Mouse (Mus musculus): ENCODE results near the gene Angptl7. TPM values are rescaled to one million over a fixed set of nuclear protein-coding genes. Genes with fewer than 3 reads are reported as not detected.

The Angptl7 gene
- 0.37 TPM in 1 of 2 replicates, not detected in the other for polyA plus RNA-seq (2011; ENCODE audit: insufficient read depth, insufficient read length, low read depth, missing spikeins)

DNA sequence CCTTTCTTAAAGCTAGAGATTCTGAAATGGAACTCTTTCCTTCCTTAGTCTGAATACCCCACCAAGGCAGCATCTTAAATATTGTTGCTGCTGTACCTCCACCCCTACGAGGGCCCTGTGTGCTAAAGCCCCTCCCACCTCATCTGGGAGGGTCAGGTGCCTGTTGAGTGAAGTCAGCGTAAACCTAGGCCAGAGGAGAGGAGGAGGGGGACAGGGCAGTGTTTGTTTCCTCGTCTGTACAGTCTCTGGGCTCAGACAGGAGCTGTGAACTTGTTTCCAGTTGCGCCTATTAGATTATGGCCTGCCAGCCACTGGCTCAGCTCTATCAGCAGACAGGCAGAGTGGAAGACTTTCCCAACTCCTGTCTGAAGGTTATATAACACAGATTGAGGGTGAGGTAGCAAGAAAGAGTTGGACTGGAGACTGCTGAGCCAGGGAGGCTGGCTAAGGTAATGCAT, at the start of gene Angptl7:
Angptl7 (minus strand) TSS at position 51 of the 458 bp plus-strand sequence.
- Histone ChIP-seq H3K27me3 (ENCODE audit: control insufficient read depth, insufficient read depth, low read length, poor library complexity, severe bottlenecking) (no peaks in the 10 kb centered on the region), H3K9ac (ENCODE audit: low read depth, poor library complexity, severe bottlenecking) (no peak within 1 kb of the TSS), H3K27ac (ENCODE audit: insufficient read depth, low read length) (no peak within 1 kb of the TSS), H3K4me3 (ENCODE audit: low read depth, low read length) (no peak within 1 kb of the TSS), H3K4me1 (ENCODE audit: control insufficient read depth, insufficient read depth, low read length) (no peaks in the 10 kb centered on the region), H3K9me3 (replicated peaks; ENCODE audit: control insufficient read depth, insufficient read depth, low read length, poor library complexity, severe bottlenecking) (no peaks in the 10 kb centered on the region), H3K36me3 (ENCODE audit: control insufficient read depth, insufficient read depth, low read length, poor library complexity, severe bottlenecking) (no peaks in the 10 kb centered on the region)
- TF ChIP-seq EP300 (IDR thresholded peaks at IDR 0.05; ENCODE audit: insufficient read depth, low read depth, low read length) (no peak), CTCF (IDR thresholded peaks at IDR 0.05; ENCODE audit: low read depth, low read length) (no peak)

DNA sequence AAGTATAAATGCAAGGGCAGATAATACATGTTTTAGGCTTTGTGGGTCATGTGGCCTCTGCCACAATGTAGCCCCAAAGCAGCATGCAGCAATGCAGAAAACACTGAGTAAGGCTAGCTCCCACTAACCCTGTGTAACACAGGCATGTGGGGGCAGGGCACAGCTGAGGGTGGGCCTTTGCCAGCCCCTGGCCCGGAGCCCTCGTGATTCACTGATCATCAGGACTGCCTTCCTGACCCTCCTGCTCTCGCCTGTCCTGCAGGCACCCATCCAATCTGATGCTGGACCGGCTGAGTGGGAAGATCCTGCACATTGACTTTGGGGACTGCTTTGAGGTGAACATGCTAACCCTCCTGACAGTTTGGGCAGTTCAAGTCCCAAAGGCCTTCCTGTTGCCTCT, 48.8 kb upstream of the Angptl7 start:
- peaks cover 21% of the 10 kb centered on the region for H3K36me3 ChIP-seq (ENCODE audit: control insufficient read depth, insufficient read depth, low read length, poor library complexity, severe bottlenecking)

DNA sequence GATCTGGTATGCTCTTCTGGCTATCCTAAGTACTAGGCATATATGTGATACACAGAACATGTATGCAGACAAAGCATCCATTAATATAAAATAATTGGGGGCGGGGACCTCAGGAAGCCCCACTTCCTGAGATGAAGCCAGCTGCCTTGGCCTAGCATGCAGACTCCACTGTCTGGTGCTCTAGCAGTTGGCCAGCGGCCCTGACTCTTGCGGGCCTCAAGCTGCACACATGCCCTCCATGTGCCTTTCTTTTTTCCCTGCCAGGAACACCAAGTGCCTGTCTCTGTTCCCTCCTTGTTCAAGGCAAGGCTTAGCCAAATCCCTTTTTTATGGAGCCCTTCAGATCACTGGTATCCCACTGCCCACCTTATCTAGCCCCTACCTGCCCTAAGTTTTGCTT, 35.6 kb upstream of the Angptl7 start:
- peaks cover 18% of the 10 kb centered on the region for H3K36me3 ChIP-seq (ENCODE audit: control insufficient read depth, insufficient read depth, low read length, poor library complexity, severe bottlenecking)

More for the DNA sequence above, 48.8 kb upstream of the Angptl7 start:
- H3K9me3 ChIP-seq (replicated peaks; ENCODE audit: control insufficient read depth, insufficient read depth, low read length, poor library complexity, severe bottlenecking): no peaks in the 10 kb centered on the region
- no peak for TF ChIP-seq CTCF (IDR thresholded peaks at IDR 0.05; ENCODE audit: low read depth, low read length)
- TF ChIP-seq POLR2A (IDR thresholded peaks at IDR 0.05; ENCODE audit: insufficient read depth, low read length): no peak
- no peaks in the 10 kb centered on the region for H3K27me3 ChIP-seq (ENCODE audit: control insufficient read depth, insufficient read depth, low read length, poor library complexity, severe bottlenecking)
- no peak overlapping the region for H3K9ac ChIP-seq (ENCODE audit: low read depth, poor library complexity, severe bottlenecking)
- H3K4me1 ChIP-seq (ENCODE audit: control insufficient read depth, insufficient read depth, low read length): no peaks in the 10 kb centered on the region
- no peak overlapping the region for H3K4me3 ChIP-seq (ENCODE audit: low read depth, low read length)
- no peak overlapping the region for H3K27ac ChIP-seq (ENCODE audit: insufficient read depth, low read length)

DNA sequence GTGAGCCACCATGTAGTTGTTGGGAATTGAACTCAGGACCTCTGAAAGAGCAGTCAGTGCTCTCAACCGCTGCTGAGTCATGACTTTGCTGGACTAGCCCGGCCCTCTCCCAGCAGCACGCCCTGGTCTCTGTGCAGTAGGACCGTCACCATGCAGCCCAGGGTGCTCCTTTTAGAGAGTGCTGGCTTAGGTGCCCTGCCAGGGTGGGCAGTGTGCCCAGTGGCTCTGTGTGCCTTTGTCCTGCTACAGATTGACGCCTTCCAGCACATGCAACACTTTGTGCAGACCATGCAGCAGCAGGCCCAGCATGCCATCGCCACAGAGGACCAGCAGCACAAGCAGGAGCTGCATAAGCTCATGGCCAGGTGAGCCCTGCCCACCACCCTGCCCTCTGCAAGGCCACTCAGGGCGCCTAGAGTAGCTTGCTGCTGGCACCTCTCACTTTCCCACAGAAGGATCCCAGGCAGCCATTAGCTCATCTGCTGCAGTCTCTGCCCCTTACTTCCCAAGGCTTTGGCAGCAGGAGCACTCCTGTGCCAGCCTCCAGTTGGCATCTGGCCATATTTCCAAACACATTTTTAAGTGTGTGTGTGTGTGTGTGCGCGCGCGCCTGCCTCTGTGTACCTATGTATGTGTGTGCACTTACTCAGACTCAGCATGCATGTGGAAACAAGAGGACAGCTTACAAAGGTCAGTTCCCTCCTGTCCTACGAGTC, 33.5 kb upstream of the Angptl7 start:
- TF ChIP-seq EP300 (IDR thresholded peaks at IDR 0.05; ENCODE audit: insufficient read depth, low read depth, low read length): no peak
- no peak overlapping the region for H3K4me3 ChIP-seq (ENCODE audit: low read depth, low read length)
- no peaks in the 10 kb centered on the region for H3K9me3 ChIP-seq (replicated peaks; ENCODE audit: control insufficient read depth, insufficient read depth, low read length, poor library complexity, severe bottlenecking)
- H3K36me3 ChIP-seq (ENCODE audit: control insufficient read depth, insufficient read depth, low read length, poor library complexity, severe bottlenecking): peaks cover 21% of the 10 kb centered on the region
- no peak overlapping the region for H3K27ac ChIP-seq (ENCODE audit: insufficient read depth, low read length)
- no peaks in the 10 kb centered on the region for H3K4me1 ChIP-seq (ENCODE audit: control insufficient read depth, insufficient read depth, low read length)
- no peak overlapping the region for H3K9ac ChIP-seq (ENCODE audit: low read depth, poor library complexity, severe bottlenecking)
- no peaks in the 10 kb centered on the region for H3K27me3 ChIP-seq (ENCODE audit: control insufficient read depth, insufficient read depth, low read length, poor library complexity, severe bottlenecking)

More for the DNA sequence above, 35.6 kb upstream of the Angptl7 start:
- Histone ChIP-seq H3K27ac (ENCODE audit: insufficient read depth, low read length) (no peak overlapping the region), H3K9ac (ENCODE audit: low read depth, poor library complexity, severe bottlenecking) (no peak overlapping the region), H3K4me3 (ENCODE audit: low read depth, low read length) (no peak overlapping the region), H3K27me3 (ENCODE audit: control insufficient read depth, insufficient read depth, low read length, poor library complexity, severe bottlenecking) (no peaks in the 10 kb centered on the region), H3K4me1 (ENCODE audit: control insufficient read depth, insufficient read depth, low read length) (no peaks in the 10 kb centered on the region), H3K9me3 (replicated peaks; ENCODE audit: control insufficient read depth, insufficient read depth, low read length, poor library complexity, severe bottlenecking) (no peaks in the 10 kb centered on the region)
- no peak for TF ChIP-seq POLR2A (IDR thresholded peaks at IDR 0.05; ENCODE audit: insufficient read depth, low read length)
- no peak for TF ChIP-seq CTCF (IDR thresholded peaks at IDR 0.05; ENCODE audit: low read depth, low read length)
- TF ChIP-seq EP300 (IDR thresholded peaks at IDR 0.05; ENCODE audit: insufficient read depth, low read depth, low read length): no peak

DNA sequence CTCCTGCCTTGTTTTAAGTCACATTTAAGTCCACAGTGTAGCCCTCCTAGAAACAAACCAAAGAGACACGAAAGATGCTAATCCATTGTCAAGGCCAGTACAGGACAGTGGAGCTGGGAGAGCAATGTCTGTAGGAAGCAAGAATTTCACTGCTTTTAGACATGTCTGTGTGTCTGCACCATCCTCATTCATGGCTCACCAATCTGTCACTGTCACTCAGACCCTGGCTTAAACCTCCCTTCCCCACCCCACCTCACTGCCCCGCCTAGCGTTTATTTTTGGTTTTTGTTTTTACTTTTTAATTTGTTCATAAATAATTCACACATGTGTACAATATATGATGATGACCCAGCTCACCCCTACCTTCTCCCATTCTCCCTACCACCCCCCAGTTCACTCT, 32.3 kb upstream of the Angptl7 start:
- Histone ChIP-seq H3K9me3 (replicated peaks; ENCODE audit: control insufficient read depth, insufficient read depth, low read length, poor library complexity, severe bottlenecking) (no peaks in the 10 kb centered on the region), H3K27me3 (ENCODE audit: control insufficient read depth, insufficient read depth, low read length, poor library complexity, severe bottlenecking) (no peaks in the 10 kb centered on the region), H3K36me3 (ENCODE audit: control insufficient read depth, insufficient read depth, low read length, poor library complexity, severe bottlenecking) (peaks cover 16% of the 10 kb centered on the region), H3K27ac (ENCODE audit: insufficient read depth, low read length) (no peak overlapping the region), H3K9ac (ENCODE audit: low read depth, poor library complexity, severe bottlenecking) (no peak overlapping the region), H3K4me3 (ENCODE audit: low read depth, low read length) (no peak overlapping the region), H3K4me1 (ENCODE audit: control insufficient read depth, insufficient read depth, low read length) (no peaks in the 10 kb centered on the region)
- TF ChIP-seq CTCF (IDR thresholded peaks at IDR 0.05; ENCODE audit: low read depth, low read length) (no peak), POLR2A (IDR thresholded peaks at IDR 0.05; ENCODE audit: insufficient read depth, low read length) (no peak), EP300 (IDR thresholded peaks at IDR 0.05; ENCODE audit: insufficient read depth, low read depth, low read length) (no peak)

DNA sequence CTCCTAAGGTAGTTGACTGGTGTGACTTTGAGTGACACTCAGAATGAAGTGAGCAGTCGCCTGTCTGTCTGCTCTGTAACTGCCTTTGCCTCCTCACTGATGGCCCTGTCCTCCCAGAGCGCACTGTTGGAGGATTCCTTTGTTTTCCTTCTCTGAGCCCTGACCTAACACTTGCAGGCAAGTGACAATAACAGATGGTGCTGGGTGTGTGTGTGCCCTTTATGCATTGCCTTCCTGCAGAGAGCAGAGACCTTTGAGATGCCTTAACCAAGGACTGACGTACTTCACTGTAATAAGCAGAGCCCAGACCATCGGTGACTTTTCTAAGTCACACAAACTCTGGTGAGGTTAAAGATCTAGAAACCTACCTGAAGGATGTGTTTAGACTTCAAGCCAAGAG, 31.1 kb upstream of the Angptl7 start:
- no peaks in the 10 kb centered on the region for H3K9me3 ChIP-seq (replicated peaks; ENCODE audit: control insufficient read depth, insufficient read depth, low read length, poor library complexity, severe bottlenecking)
- H3K27ac ChIP-seq (ENCODE audit: insufficient read depth, low read length): no peak overlapping the region
- H3K4me1 ChIP-seq (ENCODE audit: control insufficient read depth, insufficient read depth, low read length): no peaks in the 10 kb centered on the region
- H3K9ac ChIP-seq (ENCODE audit: low read depth, poor library complexity, severe bottlenecking): no peak overlapping the region
- no peaks in the 10 kb centered on the region for H3K27me3 ChIP-seq (ENCODE audit: control insufficient read depth, insufficient read depth, low read length, poor library complexity, severe bottlenecking)
- TF ChIP-seq POLR2A (IDR thresholded peaks at IDR 0.05; ENCODE audit: insufficient read depth, low read length): no peak
- TF ChIP-seq CTCF (IDR thresholded peaks at IDR 0.05; ENCODE audit: low read depth, low read length): no peak
- no peak for TF ChIP-seq EP300 (IDR thresholded peaks at IDR 0.05; ENCODE audit: insufficient read depth, low read depth, low read length)
- peaks cover 19% of the 10 kb centered on the region for H3K36me3 ChIP-seq (ENCODE audit: control insufficient read depth, insufficient read depth, low read length, poor library complexity, severe bottlenecking)
- no peak overlapping the region for H3K4me3 ChIP-seq (ENCODE audit: low read depth, low read length)

Measured in ES-Bruce4 (cell line).